Mouse (Mus musculus) E14TG2a.4 (cell line): ENCODE measurements around the gene Glp1r.

Experiments
- H3K27me3 ChIP-seq: 2 replicates; pipeline ENCODE4 v1.6.1; 2014; ENCODE audit warnings: low read length, control low read depth; ENCODE audit not compliant: insufficient read depth
- H3K36me3 ChIP-seq: 2 replicates; pipeline ENCODE4 v1.6.1; 2014; ENCODE audit warnings: low read length, control low read depth; ENCODE audit not compliant: insufficient read depth
- H3K4me1 ChIP-seq: replicated peaks from 2 replicates; pipeline ENCODE4 v1.6.1; 2014; ENCODE audit warnings: low read depth, low read length, control low read depth
- H3K4me3 ChIP-seq: replicated peaks from 2 replicates; pipeline ENCODE4 v1.5.1; 2014; ENCODE audit warnings: mild to moderate bottlenecking, low read length
- H3K9me3 ChIP-seq: 2 replicates; pipeline ENCODE4 v1.6.1; 2014; ENCODE audit warnings: low read length, control low read depth
- CTCF ChIP-seq: conservative IDR thresholded peaks from 2 replicates; pipeline ENCODE4 v1.5.1; 2014; ENCODE audit warnings: low read length
- NANOG ChIP-seq: IDR thresholded peaks from 2 replicates; pipeline ENCODE4 v1.6.1; 2014; ENCODE audit warnings: borderline replicate concordance, low read length, mixed read lengths
- POU5F1 ChIP-seq: IDR thresholded peaks from 2 replicates; pipeline ENCODE4 v1.6.1; 2014; ENCODE audit warnings: low read length, borderline replicate concordance

The Glp1r gene

DNA sequence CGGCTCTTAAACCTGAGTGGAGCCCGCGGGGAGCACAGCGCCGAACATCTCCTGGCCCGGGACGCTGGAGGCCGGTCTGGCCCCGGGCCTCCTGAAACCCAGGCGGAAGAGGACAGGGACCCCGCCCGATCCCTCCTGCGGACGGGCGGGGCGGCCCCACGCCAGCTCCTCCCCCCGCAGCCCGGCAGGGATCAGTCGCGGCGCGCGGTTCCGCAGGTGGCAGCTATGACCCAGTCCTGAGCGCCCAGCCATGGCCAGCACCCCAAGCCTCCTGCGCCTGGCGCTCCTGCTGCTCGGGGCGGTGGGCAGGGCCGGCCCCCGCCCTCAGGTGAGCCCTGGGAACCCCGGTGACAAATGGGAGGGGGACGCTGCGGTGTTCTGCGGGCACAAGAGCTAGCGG is at the start of gene Glp1r:
Gene Glp1r (plus strand): TSS at position 191 of the 400 bp plus-strand sequence.
- Histone ChIP-seq H3K4me3 (peak within 1 kb of the TSS; percentile 90), H3K36me3 (no peaks in the 10 kb centered on the region), H3K9me3 (0 out of 2 replicates have a peak, but pooled peaks cover 4% of the 10 kb centered on the region), H3K27me3 (peaks cover 63% of the 10 kb centered on the region), H3K4me1 (peaks cover 26% of the 10 kb centered on the region)
- TF ChIP-seq CTCF (no peak), POU5F1 (no peak), NANOG (no peak)

DNA sequence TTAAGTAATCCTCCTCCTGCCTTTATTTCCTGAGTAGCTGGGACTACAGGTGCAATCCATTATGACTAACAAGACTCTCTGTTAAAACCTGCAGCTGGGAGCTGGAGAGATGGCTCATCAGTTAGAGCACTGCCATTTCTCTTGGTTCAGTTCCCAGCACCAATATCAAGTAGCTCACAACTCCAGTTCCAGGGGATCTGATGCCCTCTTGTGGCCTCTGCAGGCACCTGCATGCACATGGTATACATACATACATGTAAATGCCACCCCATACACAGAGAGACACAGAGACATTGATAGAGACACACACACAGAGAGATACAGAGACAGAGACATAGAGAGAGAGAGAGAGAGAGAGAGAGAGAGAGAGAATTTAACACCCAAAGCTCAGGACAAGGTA is 49.3 kb upstream of the Glp1r start:
- no peak for TF ChIP-seq POU5F1
- TF ChIP-seq CTCF: peak; percentile 86
- Histone ChIP-seq H3K4me3 (no peak overlapping the region), H3K4me1 (no peaks in the 10 kb centered on the region), H3K36me3 (peaks cover 60% of the 10 kb centered on the region), H3K27me3 (no peaks in the 10 kb centered on the region), H3K9me3 (no peaks in the 10 kb centered on the region)

DNA sequence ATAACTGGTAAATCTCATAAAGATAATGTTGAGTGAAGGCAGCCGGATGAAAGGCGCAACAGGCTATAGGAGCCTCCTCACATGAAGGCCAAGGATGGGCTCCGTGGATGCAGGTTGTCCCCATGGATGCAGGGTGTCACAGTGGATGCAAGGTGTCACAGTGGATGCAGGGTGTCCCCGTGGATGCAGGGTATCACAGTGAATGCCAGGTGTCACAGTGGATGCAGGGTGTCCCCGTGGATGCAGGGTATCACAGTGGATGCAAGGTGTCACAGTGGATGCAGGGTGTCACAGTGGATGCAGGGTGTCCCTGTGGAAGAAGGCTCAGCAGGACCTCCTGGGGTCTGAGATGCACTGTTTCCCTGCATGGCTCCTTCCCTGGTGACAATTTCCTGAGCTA is 44.3 kb upstream of the Glp1r start:
- Histone ChIP-seq H3K27me3 (no peaks in the 10 kb centered on the region), H3K9me3 (no peaks in the 10 kb centered on the region), H3K4me1 (peaks cover 10% of the 10 kb centered on the region), H3K36me3 (peaks cover 77% of the 10 kb centered on the region), H3K4me3 (no peak overlapping the region)
- TF ChIP-seq CTCF (no peak), NANOG (no peak), POU5F1 (no peak)

DNA sequence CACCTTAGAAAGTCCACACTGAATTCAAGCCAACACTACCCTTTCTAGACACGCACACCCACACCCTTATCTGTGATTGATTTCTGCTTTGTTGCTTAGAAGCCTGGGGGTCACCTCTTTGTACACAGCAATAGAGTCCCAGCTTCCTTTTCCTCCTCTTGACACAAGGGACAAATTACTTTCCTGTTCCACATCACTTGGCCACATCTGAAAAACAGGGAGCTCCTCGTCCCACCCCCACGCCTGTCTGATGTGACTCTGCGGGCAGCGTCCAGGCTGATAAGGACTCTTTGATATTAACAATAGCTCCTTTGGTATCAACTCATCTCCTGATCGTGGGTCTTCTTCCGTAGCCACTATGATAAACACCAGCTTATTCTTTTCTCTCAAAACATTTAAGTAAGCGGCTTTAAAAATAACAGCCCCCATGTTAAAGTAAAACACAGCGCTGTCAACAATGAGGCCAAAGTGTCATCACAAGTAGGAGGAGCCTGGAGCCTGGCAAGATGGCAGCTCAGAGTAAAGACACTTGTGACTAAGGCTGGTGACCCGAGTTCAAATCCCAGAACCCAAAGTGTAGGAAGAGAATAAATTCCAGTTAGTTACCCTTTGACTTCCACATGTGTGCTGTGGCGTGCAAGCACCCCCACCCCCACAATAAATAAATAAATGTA is 42.9 kb upstream of the Glp1r start:
- Histone ChIP-seq H3K36me3 (peaks cover 76% of the 10 kb centered on the region), H3K27me3 (no peaks in the 10 kb centered on the region), H3K4me3 (no peak overlapping the region), H3K9me3 (no peaks in the 10 kb centered on the region), H3K4me1 (peaks cover 13% of the 10 kb centered on the region)
- TF ChIP-seq CTCF (no peak), NANOG (no peak), POU5F1 (no peak)

DNA sequence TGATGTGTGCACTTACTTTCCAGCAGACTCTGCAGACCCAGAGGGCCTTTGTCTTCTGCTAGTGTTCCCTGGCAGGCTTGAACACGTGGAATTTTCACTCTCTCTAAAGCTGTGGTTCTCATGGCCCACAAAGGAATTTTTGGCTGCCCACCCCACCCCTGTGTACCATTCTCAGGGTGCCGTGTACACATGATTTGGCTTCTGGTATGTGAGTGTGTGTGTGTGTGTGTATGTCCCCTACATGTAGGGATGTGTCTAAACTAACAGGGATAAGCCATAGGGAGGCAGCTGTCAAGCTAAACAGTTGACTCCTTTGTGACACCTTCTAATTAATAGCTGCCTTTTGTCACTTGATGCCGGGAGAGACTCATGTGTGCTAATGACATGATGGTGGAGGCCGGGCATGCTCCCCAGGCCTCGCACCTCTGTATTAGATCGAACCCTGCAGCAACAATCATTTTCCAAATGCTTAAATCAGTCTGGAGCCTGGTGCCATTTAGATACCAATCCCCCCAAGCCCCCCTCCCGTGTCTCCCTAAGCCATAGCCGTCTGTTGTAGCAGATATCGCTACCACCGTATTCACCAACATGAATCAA is 41.5 kb upstream of the Glp1r start:
- no peak for TF ChIP-seq POU5F1
- TF ChIP-seq CTCF: no peak
- no peak for TF ChIP-seq NANOG
- Histone ChIP-seq H3K36me3 (peaks cover 75% of the 10 kb centered on the region), H3K4me3 (no peak overlapping the region), H3K9me3 (no peaks in the 10 kb centered on the region), H3K27me3 (no peaks in the 10 kb centered on the region), H3K4me1 (peaks cover 13% of the 10 kb centered on the region)

DNA sequence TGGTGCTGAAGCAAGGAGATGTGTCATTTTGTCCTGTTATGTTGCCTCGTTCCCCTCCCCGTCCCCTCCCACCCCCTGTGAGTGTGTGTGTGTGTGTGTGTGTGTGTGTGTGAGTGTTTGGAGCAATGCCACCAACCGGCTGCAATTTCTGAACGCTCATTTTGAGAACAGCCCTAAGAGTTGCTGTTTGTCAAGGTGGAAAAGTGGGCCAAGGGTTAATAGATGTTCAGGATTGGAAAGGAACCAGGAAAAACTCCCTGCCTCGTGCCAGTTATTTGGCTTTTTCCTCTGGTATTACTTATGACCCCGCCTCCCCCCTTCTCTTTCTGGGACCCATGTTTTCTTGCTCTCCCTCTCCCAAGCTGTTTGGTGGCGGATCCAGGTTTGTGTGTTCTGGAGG is 41.0 kb upstream of the Glp1r start:
- no peak for TF ChIP-seq POU5F1
- TF ChIP-seq NANOG: no peak
- no peak for TF ChIP-seq CTCF
- peaks cover 77% of the 10 kb centered on the region for H3K36me3 ChIP-seq
- no peak overlapping the region for H3K4me3 ChIP-seq
- H3K4me1 ChIP-seq: peaks cover 13% of the 10 kb centered on the region
- no peaks in the 10 kb centered on the region for H3K9me3 ChIP-seq
- no peaks in the 10 kb centered on the region for H3K27me3 ChIP-seq

DNA sequence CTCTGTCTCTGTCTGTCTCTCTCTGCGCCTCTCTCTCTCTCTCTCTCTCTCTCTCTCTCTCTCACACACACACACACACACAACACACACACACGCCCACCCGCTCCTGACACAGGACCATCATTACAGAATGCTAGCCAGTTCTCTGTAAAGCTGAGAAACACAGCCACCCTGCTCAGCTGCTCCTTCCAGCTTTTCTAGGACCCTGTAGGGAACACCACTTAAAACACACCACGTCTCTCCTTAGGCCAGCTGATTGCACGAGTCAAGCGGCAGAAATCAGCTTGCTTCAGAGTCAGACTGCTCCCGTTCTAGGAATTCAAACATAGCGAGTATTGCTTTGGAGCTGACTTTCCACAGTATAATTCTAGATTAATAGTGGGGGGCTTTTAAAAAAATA is 35.3 kb upstream of the Glp1r start:
- Histone ChIP-seq H3K9me3 (no peaks in the 10 kb centered on the region), H3K36me3 (peaks cover 58% of the 10 kb centered on the region), H3K4me1 (peaks cover 11% of the 10 kb centered on the region), H3K4me3 (no peak overlapping the region), H3K27me3 (no peaks in the 10 kb centered on the region)
- TF ChIP-seq CTCF (no peak), NANOG (no peak), POU5F1 (no peak)

DNA sequence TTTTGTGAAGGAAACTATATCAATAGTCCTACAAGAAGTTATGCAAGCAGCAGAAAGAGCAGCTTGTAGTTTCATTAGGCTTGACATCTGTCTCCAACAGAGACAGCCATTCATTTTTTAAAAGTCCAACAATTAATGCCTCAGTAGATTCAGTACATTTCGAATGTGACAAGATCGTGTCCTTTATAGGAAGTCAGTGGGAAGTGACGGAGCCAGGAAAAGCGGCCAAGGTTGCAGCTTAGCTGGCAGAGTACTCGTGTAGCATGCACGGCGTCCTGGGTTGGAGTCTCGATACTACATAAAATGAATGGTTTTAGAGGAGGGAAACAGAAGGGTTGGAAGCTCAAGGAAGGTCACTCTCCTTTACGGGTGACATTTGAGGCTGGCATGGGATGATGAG is 34.7 kb upstream of the Glp1r start:
- H3K36me3 ChIP-seq: peaks cover 59% of the 10 kb centered on the region
- no peaks in the 10 kb centered on the region for H3K9me3 ChIP-seq
- H3K27me3 ChIP-seq: no peaks in the 10 kb centered on the region
- no peak overlapping the region for H3K4me3 ChIP-seq
- TF ChIP-seq CTCF: no peak
- TF ChIP-seq NANOG: no peak
- TF ChIP-seq POU5F1: no peak
- H3K4me1 ChIP-seq: peaks cover 10% of the 10 kb centered on the region
